Mouse (Mus musculus) embryo, embryonic 11.5 days (tissue): Measurements from ENCODE around the gene Gsk3b.
"Not testable (repeated sequence)": the region's sequence is repeated elsewhere in the genome, so short reads cannot be mapped to it uniquely, and the experiment has no call there.

Source experiments
- DNase-seq: peaks from one replicate; pipeline ENCODE4 v3.0.0-alpha.2; 2012; ENCODE audit warnings: low read depth, low spot score

Gsk3b gene

DNA sequence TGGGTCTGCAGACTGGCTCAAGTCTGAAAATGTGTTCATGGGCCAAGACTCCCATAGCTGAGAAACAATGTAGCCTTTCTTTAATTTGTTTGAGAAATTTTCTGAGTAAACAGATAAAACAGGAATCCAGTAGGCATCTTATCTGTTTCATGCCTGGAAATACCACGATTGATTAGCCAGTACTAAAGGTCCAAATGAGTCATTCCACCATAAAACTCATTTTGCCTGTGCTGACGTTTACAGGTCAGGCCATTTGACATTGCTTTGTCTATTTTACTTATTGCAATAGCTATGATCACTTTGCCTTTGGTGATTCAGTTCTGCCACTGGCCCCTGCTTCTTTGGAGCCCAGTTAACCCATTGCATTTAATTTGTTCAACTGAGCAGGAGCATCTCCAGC is 11.8 kb downstream of the Gsk3b start:
- no peak for DNase-seq

GRCm38 (mm10) chr16:38105453-38105852 is 16.7 kb downstream of the Gsk3b start:
- DNase-seq = no peak

- no peak for DNase-seq
These were observed 17.7 kb downstream of the Gsk3b start for GRCm38 (mm10) chr16:38106542-38106941.

DNA sequence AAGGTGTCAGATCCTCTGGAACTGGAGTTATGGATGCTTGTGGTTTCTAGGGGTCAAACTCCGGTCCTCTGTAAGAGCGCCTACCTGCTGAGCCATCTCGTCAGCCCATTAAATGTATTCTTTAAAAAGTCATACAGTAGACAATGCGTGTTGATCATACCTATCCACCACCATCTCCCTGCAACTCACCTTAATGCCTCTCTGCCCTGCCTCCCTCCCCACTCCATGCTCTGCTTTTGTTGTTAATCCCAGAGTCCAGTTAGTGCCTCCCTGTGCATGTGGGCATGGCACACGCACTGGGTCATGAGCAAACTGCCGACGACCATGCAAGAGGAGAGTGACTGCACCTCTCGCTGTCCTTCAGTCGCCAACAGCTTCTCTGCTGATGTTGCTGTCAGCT is 21.2 kb downstream of the Gsk3b start:
- DNase-seq = no peak

- DNase-seq = no peak
These were observed 21.8 kb downstream of the Gsk3b start for GRCm38 (mm10) chr16:38110575-38110974.

GRCm38 (mm10) chr16:38114074-38114473 is 25.3 kb downstream of the Gsk3b start:
- no peak for DNase-seq

- not testable (repeated sequence) for DNase-seq
These were observed 29.1 kb downstream of the Gsk3b start for GRCm38 (mm10) chr16:38117909-38118308.

- DNase-seq = no peak
These were observed 29.9 kb downstream of the Gsk3b start for GRCm38 (mm10) chr16:38118723-38119122.

DNA sequence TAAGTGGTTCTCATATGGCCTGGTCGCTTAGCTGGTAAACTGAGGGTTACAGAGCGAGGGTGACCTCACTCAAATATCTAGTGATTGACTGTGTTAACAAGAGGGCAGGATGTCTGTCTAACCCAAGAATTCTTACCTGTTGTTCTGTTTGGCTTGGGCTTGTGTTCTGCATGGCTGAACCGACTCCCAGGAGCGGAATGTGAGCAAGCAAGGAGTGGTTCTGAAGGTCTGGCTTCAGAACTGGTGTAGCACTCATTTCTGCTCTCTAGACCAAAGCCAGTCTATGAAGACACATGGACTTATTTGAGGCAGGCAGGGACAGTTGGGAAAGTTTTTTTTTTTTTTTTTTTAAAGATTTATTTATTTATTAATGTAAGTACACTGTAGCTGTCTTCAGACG is 30.5 kb downstream of the Gsk3b start:
- no peak for DNase-seq

DNA sequence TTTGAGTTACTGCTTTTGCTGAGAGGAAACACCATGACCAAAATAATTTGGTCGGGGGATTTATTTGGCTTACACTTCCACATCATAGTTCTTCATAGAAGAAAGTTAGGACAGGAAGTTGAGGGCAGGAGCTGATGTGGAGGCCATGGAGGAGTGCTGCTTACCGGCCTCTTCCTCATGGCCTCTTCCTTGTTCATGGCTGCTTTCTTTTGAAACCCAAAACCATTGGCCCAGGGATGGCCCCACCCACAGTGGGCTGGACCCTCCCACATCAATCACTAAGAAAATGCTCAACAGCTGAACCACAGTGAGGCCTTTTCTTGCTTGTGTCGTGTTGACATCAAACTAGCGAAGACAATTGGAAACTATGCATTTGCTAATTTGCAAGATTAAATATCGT is 40.4 kb downstream of the Gsk3b start:
- no peak for DNase-seq

- no peak for DNase-seq
These were observed 42.2 kb downstream of the Gsk3b start for GRCm38 (mm10) chr16:38131041-38131440.

GRCm38 (mm10) chr16:38131756-38132155 is 43.0 kb downstream of the Gsk3b start:
- DNase-seq = no peak

DNA sequence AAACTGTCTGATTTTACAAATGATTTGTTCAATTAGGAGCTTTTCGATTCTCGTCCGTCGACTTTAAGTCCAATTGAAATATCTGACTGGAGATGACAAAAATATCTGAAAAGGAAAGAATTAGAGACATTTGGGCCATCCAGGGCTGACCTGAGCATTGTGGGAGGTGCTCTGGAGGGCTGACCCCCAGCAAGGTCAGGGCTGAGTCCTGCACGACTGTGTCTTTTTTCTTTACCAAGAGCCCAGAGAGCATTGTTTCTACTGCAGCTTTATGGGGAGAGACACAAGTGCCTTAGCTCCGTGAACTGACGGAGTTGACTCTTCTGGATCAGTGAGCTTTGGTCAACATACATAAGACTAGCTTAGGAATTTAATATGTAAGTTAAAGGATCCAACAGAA is 43.4 kb downstream of the Gsk3b start:
- no peak for DNase-seq

DNA sequence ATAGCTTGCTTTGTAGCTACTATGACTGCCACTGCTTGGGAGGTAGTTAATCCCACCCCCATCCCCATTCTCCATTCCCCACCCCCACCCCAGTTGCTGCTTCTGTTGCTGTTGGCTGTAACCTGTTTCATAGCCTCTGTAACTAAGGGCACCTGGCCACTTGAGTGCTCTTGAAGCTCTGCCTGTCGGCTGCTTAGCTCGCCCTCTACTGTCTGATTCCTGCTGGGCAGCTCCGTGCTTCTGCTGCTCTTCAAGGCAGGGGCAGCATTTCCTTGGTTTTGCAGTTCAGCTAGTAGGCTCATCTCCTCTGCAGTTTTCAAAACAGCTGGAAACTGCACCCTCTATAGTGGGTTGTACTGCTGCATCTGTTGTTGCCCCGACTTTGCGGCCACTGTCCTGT is 48.5 kb downstream of the Gsk3b start:
- DNase-seq = peak; percentile 16

GRCm38 (mm10) chr16:38144898-38145297 is 56.1 kb downstream of the Gsk3b start:
- DNase-seq = no peak

GRCm38 (mm10) chr16:38150555-38150954 is 61.8 kb downstream of the Gsk3b start:
- no peak for DNase-seq

- DNase-seq = no peak
These were observed 69.2 kb downstream of the Gsk3b start for GRCm38 (mm10) chr16:38157854-38158622.

DNA sequence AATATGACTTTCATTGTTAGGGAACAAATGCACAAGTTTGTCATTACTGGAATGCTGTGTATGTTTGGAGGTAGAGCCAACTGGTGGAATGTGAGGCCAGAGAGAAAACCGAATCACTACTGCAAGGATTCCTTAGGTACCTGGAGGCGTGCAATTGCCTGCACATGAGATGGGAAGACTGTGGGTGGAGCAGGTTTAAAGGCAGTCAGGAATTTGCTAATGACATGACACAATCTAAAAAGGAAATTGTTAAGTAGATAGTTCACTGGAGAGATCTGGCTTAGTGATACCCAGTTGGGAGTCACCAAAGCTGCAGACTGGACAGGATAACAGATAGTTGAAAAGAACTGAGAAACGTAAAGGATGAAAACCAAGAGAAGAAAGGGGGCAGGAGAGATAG is 73.2 kb downstream of the Gsk3b start:
- no peak for DNase-seq

GRCm38 (mm10) chr16:38164811-38165591 is 76.2 kb downstream of the Gsk3b start:
- DNase-seq = no peak

DNA sequence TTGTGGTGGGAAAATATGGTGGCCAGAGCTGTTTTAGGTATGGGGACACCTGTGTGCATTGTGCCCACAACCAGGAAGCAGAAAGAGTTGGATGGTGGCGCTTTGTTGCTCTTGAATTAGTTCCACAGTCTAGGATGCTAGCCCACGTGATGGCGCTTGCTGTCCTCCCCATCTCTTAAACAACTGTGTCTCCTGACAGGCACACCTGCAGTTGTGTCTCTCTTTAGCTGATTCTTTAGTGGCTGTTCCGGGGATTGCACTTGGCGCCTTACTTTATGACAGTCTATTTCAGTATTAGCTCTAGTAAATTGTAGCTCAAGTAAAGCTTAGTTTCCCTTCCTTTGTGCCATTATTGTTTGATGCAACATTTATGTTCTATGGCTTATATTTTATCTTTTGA is 80.2 kb downstream of the Gsk3b start:
- no peak for DNase-seq

GRCm38 (mm10) chr16:38179150-38179549 is 90.3 kb downstream of the Gsk3b start:
- no peak for DNase-seq

DNA sequence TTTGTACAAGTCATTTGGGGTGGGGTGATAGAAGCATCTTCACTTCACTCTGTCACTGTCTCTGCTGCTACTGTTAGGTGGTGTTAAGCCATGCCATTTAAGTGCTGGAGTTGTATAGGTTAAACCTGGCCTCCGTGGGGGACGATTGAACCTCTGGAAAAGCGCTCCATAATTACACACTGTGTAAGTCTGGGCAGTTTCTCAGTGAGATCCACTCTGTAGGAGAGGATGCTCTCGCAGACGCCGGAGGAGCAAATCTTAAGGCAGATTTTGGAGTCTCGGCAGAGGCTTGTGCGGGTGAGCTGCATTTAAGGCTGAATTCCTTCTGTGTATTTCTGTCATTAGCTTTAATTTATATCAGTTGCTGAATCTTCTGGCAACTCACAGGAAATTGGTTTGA is 92.6 kb downstream of the Gsk3b start:
- no peak for DNase-seq

DNA sequence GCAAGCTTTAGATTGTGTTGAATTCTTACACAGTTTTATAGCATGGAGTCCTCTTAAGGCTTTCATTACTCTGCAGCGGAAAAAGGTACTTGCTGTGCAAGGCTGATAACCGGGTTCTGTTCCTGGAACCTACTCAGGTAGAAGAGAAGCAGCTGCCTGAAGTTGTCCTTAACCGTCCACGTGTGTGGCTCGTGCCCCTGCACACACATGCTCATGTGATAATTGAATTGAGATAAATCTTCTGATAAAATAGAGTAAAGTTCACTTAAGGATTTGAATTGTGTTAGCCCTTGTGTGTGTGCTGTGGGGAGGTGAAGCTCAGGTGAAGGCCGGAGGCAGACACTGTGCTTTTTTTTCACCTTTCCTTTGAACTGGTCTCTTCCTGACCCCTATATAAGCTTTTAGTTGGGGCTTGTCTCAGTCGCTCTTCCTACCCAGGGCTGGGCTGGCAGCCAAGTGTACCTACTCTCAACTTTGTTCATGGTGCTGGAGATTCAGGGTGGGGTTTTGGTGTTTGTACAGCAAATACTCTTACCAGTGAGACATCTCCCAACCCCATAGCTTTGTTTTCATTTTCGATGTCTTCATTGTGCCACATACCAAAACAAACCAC is 96.0 kb downstream of the Gsk3b start:
- no peak for DNase-seq
